Mouse (Mus musculus) ES-E14 (cell line): ENCODE measurements at regions not wholly inside any gene's neighbourhood (a gene's known extent, or its start where the extent isn't known, plus 50 kb on each side); places are given as distances from the start of the nearest gene placed in this dataset.

Source experiments
- DNase-seq: peaks from one replicate; pipeline ENCODE4 v3.0.0-alpha.2; 2013; ENCODE audit warnings: low read depth, low spot score
- H3K27ac ChIP-seq: 2 replicates; pipeline ENCODE4 v1.5.1; 2012; ENCODE audit warnings: low read depth, mild to moderate bottlenecking, low read length, moderate library complexity, mixed read lengths; ENCODE audit not compliant: poor library complexity, insufficient read depth, severe bottlenecking
- H3K36me3 ChIP-seq: 2 replicates; pipeline ENCODE4 v1.6.1; 2012; ENCODE audit warnings: mild to moderate bottlenecking, low read length, moderate library complexity, mixed read lengths; ENCODE audit not compliant: control insufficient read depth, poor library complexity, insufficient read depth, severe bottlenecking
- H3K4me1 ChIP-seq, 2 experiments: fragments of 150-350 bp in 1 of 2; sonication (generic) in 1 of 2; 2 replicates each; pipeline ENCODE4 v1.6.1; 2012; ENCODE audit warnings: low read length in 2 of 2, mild to moderate bottlenecking in 1 of 2, mixed read lengths in 1 of 2; ENCODE audit not compliant: control insufficient read depth in 2 of 2, insufficient read depth in 2 of 2, poor library complexity in 1 of 2
- H3K4me3 ChIP-seq, 2 experiments: fragments of 150-350 bp in 1 of 2; sonication (generic) in 1 of 2; 2 replicates each; pipeline ENCODE4 v1.5.1; 2012; ENCODE audit warnings: low read length in 2 of 2, low read depth in 1 of 2, mild to moderate bottlenecking in 1 of 2, mixed read lengths in 1 of 2; ENCODE audit not compliant: insufficient read depth in 1 of 2, poor library complexity in 1 of 2, severe bottlenecking in 1 of 2
- H3K9ac ChIP-seq: 2 replicates; pipeline ENCODE4 v1.6.1; 2012; ENCODE audit warnings: low read depth, mild to moderate bottlenecking, low read length, mixed read lengths; ENCODE audit not compliant: poor library complexity, insufficient read depth, severe bottlenecking
- H3K9me3 ChIP-seq: fragments of 150-350 bp; sonication (generic); 2 replicates; pipeline ENCODE4 v1.6.1; 2012; ENCODE audit warnings: low read depth, mild to moderate bottlenecking, low read length; ENCODE audit not compliant: control insufficient read depth, insufficient read depth
- CHD2 ChIP-seq: IDR thresholded peaks from 2 replicates; pipeline ENCODE4 v1.6.1; 2014; ENCODE audit warnings: mild to moderate bottlenecking, low read depth, low read length, inconsistent platforms
- HCFC1 ChIP-seq: IDR thresholded peaks from 2 replicates; pipeline ENCODE4 v1.6.1; 2012; ENCODE audit warnings: low read length, inconsistent platforms, borderline replicate concordance; ENCODE audit not compliant: insufficient read depth
- MAFK ChIP-seq: IDR thresholded peaks from 2 replicates; pipeline ENCODE4 v1.6.1; 2014; ENCODE audit warnings: mild to moderate bottlenecking, low read depth, low read length, inconsistent platforms; ENCODE audit not compliant: insufficient read depth
- ZC3H11A ChIP-seq: IDR thresholded peaks from 2 replicates; pipeline ENCODE4 v1.6.1; 2012; ENCODE audit warnings: low read depth, mild to moderate bottlenecking, inconsistent platforms, low read length, borderline replicate concordance
- ZNF384 ChIP-seq: IDR thresholded peaks from 2 replicates; pipeline ENCODE4 v1.6.1; 2012; ENCODE audit warnings: low read depth, low read length, inconsistent platforms
- in situ Hi-C, 2 experiments: fragments of 600-800 bp; cut with MboI; formaldehyde crosslinking; loops; one replicate each; pipeline ENCODE4 v1.15.1; 2025; ENCODE audit warnings: low sequenced_read_pairs in 2 of 2, inconsistent platforms in 1 of 2; ENCODE audit not compliant: unreplicated experiment in 2 of 2

DNA sequence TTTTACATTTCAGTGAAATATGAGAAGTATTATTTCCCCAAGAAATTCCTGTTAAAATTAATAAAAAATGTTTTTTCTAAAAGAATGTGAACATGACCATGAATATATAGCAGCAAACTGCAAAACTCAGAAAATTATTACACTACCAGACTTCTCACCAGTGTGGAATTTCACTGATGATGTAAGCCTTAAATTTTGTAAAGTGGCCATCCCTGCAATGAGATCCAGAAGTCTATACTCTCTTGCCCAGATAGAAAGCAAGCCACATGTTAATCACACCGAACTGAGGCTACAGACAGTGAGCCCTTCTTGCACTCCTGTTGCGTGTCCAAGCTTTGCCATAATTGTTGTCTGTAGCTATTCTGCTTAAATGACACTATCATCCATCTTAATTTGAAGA, 62.6 kb upstream of the P3h2 start:
- no peak overlapping the region for H3K4me3 ChIP-seq
- H3K4me1 ChIP-seq = no peaks in the 10 kb centered on the region
- no peak for DNase-seq
- in situ Hi-C loops = no loop called here
- no peaks in the 10 kb centered on the region for H3K9me3 ChIP-seq
- no peak overlapping the region for H3K9ac ChIP-seq
- no peaks in the 10 kb centered on the region for H3K36me3 ChIP-seq
- no peak for TF ChIP-seq HCFC1
- no peak for TF ChIP-seq ZC3H11A
- no peak for TF ChIP-seq CHD2
- TF ChIP-seq MAFK = no peak
- no peak for TF ChIP-seq ZNF384
- no peak overlapping the region for H3K27ac ChIP-seq

DNA sequence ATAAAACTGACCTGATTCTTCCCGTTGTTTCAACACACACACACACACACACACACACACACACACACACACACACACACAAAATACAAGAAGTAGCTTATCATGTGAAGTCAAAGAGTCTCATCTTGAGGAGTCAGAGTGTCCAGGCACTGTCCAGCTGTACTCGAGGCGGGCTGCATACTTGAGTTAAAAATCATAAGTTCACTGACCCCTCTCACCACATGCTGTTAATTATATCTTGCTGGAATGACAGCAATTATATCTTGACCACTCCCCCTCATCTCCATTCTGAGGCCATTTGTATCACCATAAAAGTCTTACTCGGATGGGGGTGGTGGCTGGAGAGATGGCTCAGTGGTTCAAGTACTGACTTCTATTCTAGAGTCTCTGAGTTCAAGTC, 58.5 kb upstream of the P3h2 start:
- Histone ChIP-seq H3K4me1 (no peaks in the 10 kb centered on the region), H3K4me3 (no peak overlapping the region), H3K27ac (no peak overlapping the region), H3K36me3 (no peaks in the 10 kb centered on the region), H3K9me3 (no peaks in the 10 kb centered on the region), H3K9ac (no peak overlapping the region)
- in situ Hi-C loops = no loop called here
- DNase-seq = no peak
- TF ChIP-seq HCFC1 = no peak

DNA sequence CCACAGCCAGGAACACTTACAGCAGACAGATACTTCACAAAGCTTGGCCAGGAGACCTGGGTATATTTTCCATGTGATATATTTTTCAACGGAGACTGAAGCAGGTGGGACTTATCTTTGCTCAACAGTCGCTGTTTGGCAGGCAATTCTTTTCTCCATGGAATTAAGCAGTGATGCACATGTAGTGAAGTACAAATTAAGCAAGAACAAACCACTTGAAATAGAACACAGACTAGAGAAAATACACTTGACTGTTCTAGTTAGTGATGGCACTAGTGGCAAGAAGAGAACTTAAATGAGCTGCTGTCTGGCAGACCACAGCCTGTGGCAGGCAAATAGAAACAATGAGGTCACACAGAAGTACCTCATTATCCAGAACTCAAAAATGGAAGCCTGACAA, 57.8 kb upstream of the P3h2 start:
- no peak overlapping the region for H3K9ac ChIP-seq
- H3K27ac ChIP-seq = no peak overlapping the region
- no peak for DNase-seq
- no peak overlapping the region for H3K4me3 ChIP-seq
- no peaks in the 10 kb centered on the region for H3K9me3 ChIP-seq
- no peaks in the 10 kb centered on the region for H3K36me3 ChIP-seq
- no peak for TF ChIP-seq MAFK
- no peak for TF ChIP-seq HCFC1
- TF ChIP-seq ZNF384 = no peak
- TF ChIP-seq ZC3H11A = no peak
- no peak for TF ChIP-seq CHD2
- in situ Hi-C loops = no loop called here
- H3K4me1 ChIP-seq = no peaks in the 10 kb centered on the region

DNA sequence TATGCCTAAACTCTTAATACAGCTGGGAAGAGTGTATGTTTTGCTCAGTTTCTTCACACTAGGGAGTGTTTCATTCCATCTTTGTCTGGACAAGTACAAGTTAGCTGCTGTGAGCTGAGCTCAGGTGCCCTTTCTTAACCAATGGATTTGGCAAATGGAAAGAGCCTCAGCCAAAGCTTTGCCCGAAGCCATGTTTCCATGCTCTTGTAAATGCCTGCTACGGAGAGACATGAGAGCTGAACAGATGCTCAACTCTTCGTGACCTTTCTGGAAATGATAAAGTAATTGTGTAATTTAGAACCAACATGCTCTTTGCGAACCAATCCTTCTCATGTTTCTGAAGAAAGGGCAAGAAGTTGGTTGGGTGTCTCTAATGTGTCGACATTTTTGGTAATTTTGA, 52.0 kb upstream of the P3h2 start:
- H3K4me1 ChIP-seq = no peaks in the 10 kb centered on the region
- H3K9ac ChIP-seq = no peak overlapping the region
- H3K36me3 ChIP-seq = no peaks in the 10 kb centered on the region
- H3K4me3 ChIP-seq = no peak overlapping the region
- H3K9me3 ChIP-seq = no peaks in the 10 kb centered on the region
- in situ Hi-C loops = no loop called here
- TF ChIP-seq ZNF384 = no peak
- no peak for TF ChIP-seq CHD2
- no peak for TF ChIP-seq HCFC1
- no peak for TF ChIP-seq MAFK
- TF ChIP-seq ZC3H11A = no peak
- no peak overlapping the region for H3K27ac ChIP-seq
- no peak for DNase-seq
